Mouse (Mus musculus): ENCODE results near the gene Pmepa1.

DNA sequence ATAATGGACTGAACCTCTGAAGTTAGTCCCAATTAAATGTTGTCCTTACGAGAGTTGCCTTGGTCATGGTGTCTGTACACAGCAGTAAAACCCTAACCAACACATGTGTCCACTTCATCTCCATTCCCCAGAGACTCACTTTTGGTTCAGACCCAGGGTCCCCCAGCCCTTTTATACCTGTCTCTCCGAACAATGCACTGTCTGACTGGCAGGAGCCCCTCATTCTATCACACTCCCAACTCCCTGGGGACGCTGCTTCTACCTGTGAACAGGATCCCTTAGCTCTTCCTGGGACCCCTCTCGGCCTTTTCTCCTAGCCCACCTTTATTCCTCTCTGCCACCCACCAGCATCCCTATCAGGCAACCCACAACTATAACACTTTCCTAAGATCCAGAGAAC is 81.5 kb downstream of the Pmepa1 start:
- TF ChIP-seq EP300 (IDR thresholded peaks at IDR 0.05; ENCODE audit: low read depth) (no peak), CTCF (IDR thresholded peaks at IDR 0.05; ENCODE audit: low read depth) (no peak)
